ENCODE assay signal across 8 mouse cellular contexts in genomic region chr1:74304339-74304790, GRCm38 (mm10). TPM values are rescaled to one million over a fixed set of nuclear protein-coding genes. Genes with fewer than 3 reads are reported as not detected.
DNase-seq lines count a peak whose midpoint lies in the region; ATAC-seq and TF ChIP-seq lines count a peak whose summit lies in the region.

No protein-coding gene starts in this region.

- peaks cover 37% of the 10 kb centered on the region for H3K79me3 ChIP-seq in C2C12 (ENCODE audit: low read depth)

- peaks cover 9% of the 10 kb centered on the region for H3K4me1 ChIP-seq in forebrain, embryonic 16.5 days (replicated peaks; ENCODE audit: control insufficient read depth, insufficient read depth, low read length)
- peaks cover 36% of the 10 kb centered on the region for H3K4me1 ChIP-seq in lung, embryonic 16.5 days (replicated peaks; ENCODE audit: control insufficient read depth, insufficient read depth, low read length)

- ATAC-seq in forebrain, embryonic 16.5 days: no peak
- ATAC-seq in lung, embryonic 16.5 days (ENCODE audit: low read depth): peak; percentile 34

- H3K9me3 ChIP-seq in forebrain, embryonic 16.5 days (ENCODE audit: control insufficient read depth, low read length): no peaks in the 10 kb centered on the region
- H3K9me3 ChIP-seq in lung, embryonic 16.5 days (ENCODE audit: control insufficient read depth, low read length): no peaks in the 10 kb centered on the region

- TF ChIP-seq CTCF in C2C12 (IDR thresholded peaks at IDR 0.05; ENCODE audit: control insufficient read depth, insufficient read depth, insufficient read length): no peak

- H3K4me2 ChIP-seq in forebrain, embryonic 16.5 days (ENCODE audit: low read length): peak overlapping the region; percentile 72
- peak overlapping the region; percentile 77 for H3K4me2 ChIP-seq in lung, embryonic 16.5 days (ENCODE audit: low read depth, low read length)

- peaks cover 47% of the 10 kb centered on the region for H3K79me2 ChIP-seq in C2C12 (ENCODE audit: control insufficient read depth, insufficient read depth)

- H3K4me3 ChIP-seq in C2C12 (ENCODE audit: insufficient read depth, poor library complexity, severe bottlenecking): peak overlapping the region; percentile 47
- H3K4me3 ChIP-seq in forebrain, embryonic 16.5 days (replicated peaks; ENCODE audit: low read length): peak overlapping the region; percentile 49
- peak overlapping the region; percentile 84 for H3K4me3 ChIP-seq in lung, embryonic 16.5 days (ENCODE audit: low read length)

- H3ac ChIP-seq in C2C12 (ENCODE audit: control insufficient read depth, insufficient read length, low read depth): peak overlapping the region; percentile 91

- H3K27me3 ChIP-seq in C2C12 (ENCODE audit: control insufficient read depth, insufficient read depth, insufficient read length): no peaks in the 10 kb centered on the region
- H3K27me3 ChIP-seq in forebrain, embryonic 16.5 days (replicated peaks; ENCODE audit: control insufficient read depth, insufficient read depth, low read length): peaks cover 7% of the 10 kb centered on the region; the same call in 1 of the 2 replicates
- H3K27me3 ChIP-seq in lung, embryonic 16.5 days (ENCODE audit: control insufficient read depth, insufficient read depth, low read depth, low read length): no peaks in the 10 kb centered on the region

- no peaks in the 10 kb centered on the region for H3K36me3 ChIP-seq in C2C12 (ENCODE audit: control insufficient read depth, insufficient read depth)
- no peaks in the 10 kb centered on the region for H3K36me3 ChIP-seq in forebrain, embryonic 16.5 days (ENCODE audit: control insufficient read depth, insufficient read depth)
- H3K36me3 ChIP-seq in lung, embryonic 16.5 days (ENCODE audit: control insufficient read depth, insufficient read depth, low read length): no peaks in the 10 kb centered on the region

- no peak overlapping the region for H3K27ac ChIP-seq in forebrain, embryonic 16.5 days (ENCODE audit: low read length)
- peak overlapping the region; percentile 96 for H3K27ac ChIP-seq in lung, embryonic 16.5 days (ENCODE audit: low read length)

- peak overlapping the region; percentile 55 for H3K9ac ChIP-seq in forebrain, embryonic 16.5 days (replicated peaks; ENCODE audit: low read depth, low read length)
- H3K9ac ChIP-seq in lung, embryonic 16.5 days (ENCODE audit: low read length): peak overlapping the region; percentile 93

- WGBS in forebrain, embryonic 16.5 days: 13% methylated on average over 12 of the region's 12 CpGs
- WGBS in lung, embryonic 16.5 days: 3% methylated on average over 12 of the region's 12 CpGs

- DNase-seq in cerebellum, adult 9-10 months: peak; percentile 58
- no peak for DNase-seq in cerebellum, adult 18-20 months
- DNase-seq in frontal cortex, postnatal 36 days (ENCODE audit: low spot score in 2 of 2): no peak
- DNase-seq in layer of hippocampus, adult 8-10 months (ENCODE audit: low spot score in 2 of 2): no peak
- no peak for DNase-seq in gastrocnemius, adult 18-20 months (ENCODE audit: low spot score)

TF ChIP-seq in C2C12, 6 proteins besides CTCF, POLR2A, EP300 and RAD21:
- no peak for TF ChIP-seq MYOG (IDR thresholded peaks at IDR 0.05; ENCODE audit: control insufficient read depth, extremely low read depth, insufficient read length)
- no peak for TF ChIP-seq MAX (IDR thresholded peaks at IDR 0.05)
- TF ChIP-seq MYOD1 (IDR thresholded peaks at IDR 0.05; ENCODE audit: control insufficient read depth, insufficient read length, low read depth): no peak
- no peak for TF ChIP-seq USF1 (IDR thresholded peaks at IDR 0.05; ENCODE audit: low read depth)
- no peak for TF ChIP-seq FOSL1 (IDR thresholded peaks at IDR 0.05; ENCODE audit: insufficient read depth, low read length, poor library complexity, severe bottlenecking)
- no peak for TF ChIP-seq CEBPB (IDR thresholded peaks at IDR 0.05; ENCODE audit: low read depth)

RNA-seq across cellular contexts. Expression of gene Tmbim1, which starts 1.1 kb away (rescaled TPM):
- polyA plus RNA-seq in C2C12 (2012; fragmentation: generic; extraction: Trizol): 38.1 TPM
- polyA plus RNA-seq in forebrain, embryonic 16.5 days (2015; fragmentation: Nextera tagmentation; extraction: Ambion mirVana): 6.9 and 7.7 TPM in 2 replicates
- 57.9 and 63.0 TPM in 2 replicates for polyA plus RNA-seq in lung, embryonic 16.5 days (2015; fragmentation: Nextera tagmentation; extraction: Ambion mirVana)
- total RNA-seq in layer of hippocampus, adult 8-10 months (2022): 10 to 100 TPM; 24.9 to 37.2 (median 33.3) TPM
- 10 to 100 TPM; 29.0 to 42.2 TPM for total RNA-seq in gastrocnemius, adult 18-20 months (2021)

RNA-seq across cellular contexts. Expression of gene Pnkd, which starts 19.6 kb away (rescaled TPM):
- 68.0 TPM for polyA plus RNA-seq in C2C12 (2012; fragmentation: generic; extraction: Trizol)
- 98.4 and 105 TPM in 2 replicates for polyA plus RNA-seq in forebrain, embryonic 16.5 days (2015; fragmentation: Nextera tagmentation; extraction: Ambion mirVana)
- 123 and 126 TPM in 2 replicates for polyA plus RNA-seq in lung, embryonic 16.5 days (2015; fragmentation: Nextera tagmentation; extraction: Ambion mirVana)
- 100 to 1,000 TPM; 170 to 190 (median 177) TPM for total RNA-seq in layer of hippocampus, adult 8-10 months (2022)
- total RNA-seq in gastrocnemius, adult 18-20 months (2021): 10 to 100 TPM; 54.0 to 63.3 TPM

RNA-seq across cellular contexts. Expression of gene Aamp, which starts 19.8 kb away (rescaled TPM):
- polyA plus RNA-seq in C2C12 (2012; fragmentation: generic; extraction: Trizol): 123 TPM
- polyA plus RNA-seq in forebrain, embryonic 16.5 days (2015; fragmentation: Nextera tagmentation; extraction: Ambion mirVana): 216 and 225 TPM in 2 replicates
- 252 and 267 TPM in 2 replicates for polyA plus RNA-seq in lung, embryonic 16.5 days (2015; fragmentation: Nextera tagmentation; extraction: Ambion mirVana)
- 100 to 1,000 TPM; 150 to 159 (median 154) TPM for total RNA-seq in layer of hippocampus, adult 8-10 months (2022)
- total RNA-seq in gastrocnemius, adult 18-20 months (2021): 10 to 100 TPM; 74.4 to 77.1 TPM

RNA-seq across cellular contexts. Expression of gene Gpbar1, which starts 26.0 kb away (rescaled TPM):
- polyA plus RNA-seq in C2C12 (2012; fragmentation: generic; extraction: Trizol): not detected
- polyA plus RNA-seq in forebrain, embryonic 16.5 days (2015; fragmentation: Nextera tagmentation; extraction: Ambion mirVana): 0.20 TPM in 1 of 2 replicates, not detected in the other
- polyA plus RNA-seq in lung, embryonic 16.5 days (2015; fragmentation: Nextera tagmentation; extraction: Ambion mirVana): 0.19 and 0.40 TPM in 2 replicates
- not detected for total RNA-seq in layer of hippocampus, adult 8-10 months (2022)
- not detected for total RNA-seq in gastrocnemius, adult 18-20 months (2021)

RNA-seq across cellular contexts. Expression of gene Catip, which starts 57.5 kb away (rescaled TPM):
- not detected for polyA plus RNA-seq in C2C12 (2012; fragmentation: generic; extraction: Trizol)
- 1.0 and 1.2 TPM in 2 replicates for polyA plus RNA-seq in forebrain, embryonic 16.5 days (2015; fragmentation: Nextera tagmentation; extraction: Ambion mirVana)
- 1.9 and 3.0 TPM in 2 replicates for polyA plus RNA-seq in lung, embryonic 16.5 days (2015; fragmentation: Nextera tagmentation; extraction: Ambion mirVana)
- 1 to 10 TPM; 1.7 to 3.3 (median 2.2) TPM for total RNA-seq in layer of hippocampus, adult 8-10 months (2022)
- under 1 TPM in 1 of 2 experiments, not detected in 1; 0.11 TPM for total RNA-seq in gastrocnemius, adult 18-20 months (2021)
